Mouse (Mus musculus) midbrain, embryonic 10.5 days (tissue): Measurements from ENCODE around the gene Tmem88b. TPM values are rescaled to one million over a fixed set of nuclear protein-coding genes. Genes with fewer than 3 reads are reported as not detected.
"Not testable (repeated sequence)": the region's sequence is repeated elsewhere in the genome, so short reads cannot be mapped to it uniquely, and the experiment has no call there.

ENCODE experiments used
- DNase-seq: peaks from one replicate; pipeline ENCODE4 v3.0.0-alpha.2; 2017; ENCODE audit warnings: low spot score
- H3K27ac ChIP-seq: fragments of 300-500 bp; sonication (generic); replicated peaks from 2 replicates; pipeline ENCODE4 v1.5.1; 2016; ENCODE audit warnings: mild to moderate bottlenecking
- H3K27me3 ChIP-seq: fragments of 300-500 bp; sonication (generic); 2 replicates; pipeline ENCODE4 v1.6.1; 2016; ENCODE audit warnings: low read depth, mild to moderate bottlenecking; ENCODE audit not compliant: poor library complexity, severe bottlenecking
- H3K36me3 ChIP-seq: fragments of 300-500 bp; sonication (generic); 2 replicates; pipeline ENCODE4 v1.6.1; 2016; ENCODE audit warnings: mild to moderate bottlenecking, moderate library complexity
- H3K4me1 ChIP-seq: fragments of 300-500 bp; sonication (generic); 2 replicates; pipeline ENCODE4 v1.6.1; 2016
- H3K4me3 ChIP-seq: fragments of 300-500 bp; sonication (generic); 2 replicates; pipeline ENCODE4 v1.5.1; 2016; ENCODE audit warnings: mild to moderate bottlenecking, moderate library complexity
- H3K9me3 ChIP-seq: fragments of 300-500 bp; sonication (generic); replicated peaks from 2 replicates; pipeline ENCODE4 v1.6.1; 2016; ENCODE audit warnings: mild to moderate bottlenecking
- WGBS: fragments of 180-500 bp; shearing (Covaris S2); methylation state at CpG from one replicate; pipeline ENCODE4 v1.1.7; 2016; 5-methylcytosine and 5-hydroxymethylcytosine counted together
- polyA plus RNA-seq: library from polyadenylated mRNA; unstranded; fragments of >200 nt; fragmentation: Nextera tagmentation; extraction: Ambion mirVana; gene quantifications from 2 replicates; pipeline ENCODE4 v1.2.1, GENCODE M21; 2016

Tmem88b gene
- polyA plus RNA-seq, 1 experiment from 2014 or later = 0.31 TPM

DNA sequence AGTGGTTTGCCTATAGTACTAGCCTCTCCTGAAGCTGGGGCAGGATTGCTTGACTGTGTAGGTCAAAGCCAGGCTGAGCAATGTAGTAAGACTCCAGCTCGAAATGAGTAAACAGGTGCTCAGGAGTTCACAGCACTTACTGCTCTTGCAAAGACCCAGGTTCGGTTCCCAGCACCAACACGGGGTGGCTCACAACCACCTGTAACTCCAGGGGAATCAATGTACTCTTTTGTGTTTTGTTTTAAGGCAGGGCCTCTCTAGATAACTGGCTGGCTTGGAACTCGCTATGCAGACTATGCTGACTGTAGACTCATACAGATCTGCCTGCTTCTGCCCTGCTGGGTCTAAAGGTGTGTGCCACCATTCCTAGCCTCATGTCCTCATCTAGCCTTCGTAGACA lies 43.0 kb downstream of the Tmem88b start:
- Histone ChIP-seq H3K4me1 (peaks cover 9% of the 10 kb centered on the region), H3K27ac (no peak overlapping the region), H3K27me3 (no peaks in the 10 kb centered on the region), H3K4me3 (no peak overlapping the region), H3K36me3 (peaks cover 87% of the 10 kb centered on the region), H3K9me3 (no peaks in the 10 kb centered on the region)
- no peak for DNase-seq
- WGBS = 96% methylated on average over 5 of the region's 5 CpGs

DNA sequence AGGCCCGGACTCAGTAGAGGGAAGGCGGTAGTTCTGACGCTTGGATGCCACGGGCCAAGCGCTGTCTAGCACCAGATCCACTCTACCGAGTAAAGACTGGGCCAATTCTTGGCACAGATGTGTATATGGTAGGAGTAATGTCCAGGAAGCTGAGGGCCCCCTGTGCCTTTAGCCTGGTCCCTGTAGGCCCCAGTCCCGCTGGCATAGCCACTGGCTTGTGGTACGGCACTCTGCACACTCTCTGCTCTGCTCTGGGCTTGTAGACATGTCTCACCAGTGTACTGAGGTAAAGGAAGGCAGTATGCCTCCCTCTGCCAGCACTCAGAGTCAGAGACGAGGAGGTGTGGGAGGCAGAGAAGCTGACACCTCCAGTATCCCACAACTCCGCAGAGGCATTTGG lies 45.0 kb downstream of the Tmem88b start:
- H3K4me1 ChIP-seq = peaks cover 26% of the 10 kb centered on the region
- H3K27ac ChIP-seq, H3K27me3 ChIP-seq, DNase-seq, H3K9me3 ChIP-seq, H3K4me3 ChIP-seq: not testable (repeated sequence)
- 94% methylated on average over 10 of the region's 10 CpGs for WGBS
- peaks cover 76% of the 10 kb centered on the region for H3K36me3 ChIP-seq

- peaks cover 70% of the 10 kb centered on the region for H3K36me3 ChIP-seq
- peak overlapping the region; percentile 21; the same call in 1 of the 2 replicates for H3K4me3 ChIP-seq
- no peaks in the 10 kb centered on the region for H3K27me3 ChIP-seq
- H3K9me3 ChIP-seq = no peaks in the 10 kb centered on the region
- WGBS = 85% methylated on average over 37 of the region's 37 CpGs
- peaks cover 30% of the 10 kb centered on the region for H3K4me1 ChIP-seq
- no peak for DNase-seq
- no peak overlapping the region for H3K27ac ChIP-seq
Observed at GRCm38 (mm10) chr4:155739741-155740636, 45.7 kb downstream of the Tmem88b start.

DNA sequence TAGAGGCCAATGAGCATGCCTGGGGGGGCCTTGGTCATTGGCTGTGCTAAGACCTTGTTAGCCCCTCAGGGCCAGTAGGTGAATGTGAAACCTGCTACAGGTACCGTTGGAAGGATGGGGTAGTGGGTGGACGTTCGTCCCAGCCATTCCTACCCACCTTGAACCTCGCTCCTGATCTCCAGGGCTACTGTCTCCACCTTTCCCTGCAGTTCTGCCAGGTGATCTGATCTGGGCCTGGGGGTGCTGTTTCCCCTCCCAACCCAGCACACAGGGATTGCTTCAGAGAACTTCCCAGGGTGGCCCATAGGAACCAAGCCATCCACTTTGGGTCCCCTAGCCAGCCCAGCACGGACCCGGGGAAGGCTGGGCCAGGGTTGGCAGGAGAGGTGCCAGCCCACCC lies 46.5 kb downstream of the Tmem88b start:
- whole genome bisulfite sequencing = 83% methylated on average over 6 of the region's 6 CpGs
- no peaks in the 10 kb centered on the region for H3K9me3 ChIP-seq
- H3K27me3 ChIP-seq = no peaks in the 10 kb centered on the region
- H3K36me3 ChIP-seq = peaks cover 61% of the 10 kb centered on the region
- peaks cover 34% of the 10 kb centered on the region for H3K4me1 ChIP-seq
- H3K27ac ChIP-seq = no peak overlapping the region
- DNase-seq = no peak
- H3K4me3 ChIP-seq = peak overlapping the region; percentile 21; the same call in 1 of the 2 replicates

DNA sequence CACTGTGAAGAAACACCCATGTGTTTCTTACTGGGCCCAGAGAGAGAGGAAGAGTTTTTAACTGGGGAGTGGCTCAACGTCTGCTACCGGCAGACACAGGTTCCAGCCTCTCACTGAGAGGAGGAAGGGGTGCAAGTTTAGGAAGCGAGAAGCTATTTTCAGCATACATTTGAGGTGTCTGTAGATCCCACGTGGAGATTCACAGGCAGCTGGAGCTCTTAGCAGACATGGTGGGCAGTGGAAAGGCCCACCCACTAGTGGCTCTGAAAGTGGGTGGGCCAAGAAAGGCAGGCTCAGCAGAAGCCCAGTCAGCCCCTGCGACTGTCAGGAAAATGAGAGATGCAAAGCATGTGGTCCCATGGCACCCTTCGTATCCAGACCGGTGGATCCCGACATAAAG lies 47.4 kb downstream of the Tmem88b start:
- DNase-seq = no peak
- H3K4me1 ChIP-seq = peaks cover 43% of the 10 kb centered on the region
- no peak overlapping the region for H3K4me3 ChIP-seq
- peaks cover 55% of the 10 kb centered on the region for H3K36me3 ChIP-seq
- no peaks in the 10 kb centered on the region for H3K9me3 ChIP-seq
- no peak overlapping the region for H3K27ac ChIP-seq
- H3K27me3 ChIP-seq = no peaks in the 10 kb centered on the region
- 65% methylated on average over 8 of the region's 8 CpGs for WGBS

- Histone ChIP-seq H3K4me3 (peak overlapping the region; percentile 85), H3K4me1 (peaks cover 44% of the 10 kb centered on the region), H3K36me3 (peaks cover 55% of the 10 kb centered on the region), H3K27ac (no peak overlapping the region), H3K9me3 (no peaks in the 10 kb centered on the region), H3K27me3 (no peaks in the 10 kb centered on the region)
- DNase-seq = no peak
- WGBS = 94% methylated on average over 5 of the region's 5 CpGs
Observed at GRCm38 (mm10) chr4:155736421-155736820, 49.3 kb downstream of the Tmem88b start.

GRCm38 (mm10) chr4:155735788-155736187 lies 49.9 kb downstream of the Tmem88b start:
- Histone ChIP-seq H3K4me3 (peak overlapping the region; percentile 85), H3K4me1 (peaks cover 44% of the 10 kb centered on the region), H3K27ac (peak overlapping the region; percentile 92), H3K27me3 (no peaks in the 10 kb centered on the region), H3K9me3 (no peaks in the 10 kb centered on the region), H3K36me3 (peaks cover 55% of the 10 kb centered on the region)
- 79% methylated on average over 5 of the region's 5 CpGs for WGBS
- DNase-seq = no peak

DNA sequence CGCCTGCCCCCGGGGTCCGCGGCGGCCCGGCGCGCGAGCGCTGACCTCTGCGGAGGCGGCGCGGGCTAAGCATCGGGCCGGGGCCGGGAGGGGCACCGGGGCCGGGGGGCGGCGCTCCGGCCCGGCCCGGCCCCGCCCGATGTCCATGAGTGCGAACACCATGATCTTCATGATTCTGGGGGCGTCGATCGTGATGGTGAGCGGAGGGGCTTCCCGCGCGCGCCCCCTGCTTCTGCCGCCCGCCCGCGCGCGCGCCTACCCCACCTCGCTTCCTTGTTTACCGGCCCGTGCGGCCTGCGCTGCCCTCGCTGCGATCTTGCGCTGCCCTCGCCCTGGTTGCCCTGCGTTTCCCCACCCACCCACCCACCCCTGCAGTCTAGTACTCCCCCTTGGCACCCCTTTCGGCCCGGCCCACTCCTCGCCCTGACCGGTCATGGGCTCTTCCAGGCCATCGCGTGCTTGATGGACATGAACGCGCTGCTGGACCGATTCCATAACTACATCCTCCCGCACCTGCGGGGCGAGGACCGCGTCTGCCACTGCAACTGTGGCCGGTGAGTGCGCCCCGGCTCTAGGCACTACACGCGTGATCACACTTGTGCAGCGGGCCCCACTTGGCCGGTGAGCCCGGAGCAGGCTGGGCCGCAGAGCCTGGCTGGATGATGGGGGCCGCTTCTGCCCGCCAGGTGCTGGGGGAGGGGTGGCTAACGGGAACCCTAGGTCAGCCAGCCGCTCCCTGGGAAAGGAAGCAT lies 50.5 kb downstream of the Tmem88b start:
- Histone ChIP-seq H3K9me3 (no peaks in the 10 kb centered on the region), H3K27ac (peak overlapping the region; percentile 92), H3K4me3 (peak overlapping the region; percentile 85), H3K27me3 (no peaks in the 10 kb centered on the region), H3K36me3 (peaks cover 54% of the 10 kb centered on the region), H3K4me1 (peaks cover 44% of the 10 kb centered on the region)
- peak; percentile 56 for DNase-seq
- WGBS = under 1% methylated on average over 71 of the region's 79 CpGs

- Histone ChIP-seq H3K27ac (peak within 1 kb of the TSS; percentile 92), H3K9me3 (no peaks in the 10 kb centered on the region), H3K36me3 (peaks cover 50% of the 10 kb centered on the region), H3K27me3 (no peaks in the 10 kb centered on the region), H3K4me1 (peaks cover 44% of the 10 kb centered on the region), H3K4me3 (peak within 1 kb of the TSS; percentile 85)
- peak; percentile 90 for DNase-seq
- under 1% methylated on average over 34 of the region's 35 CpGs for WGBS
Observed at GRCm38 (mm10) chr4:155734350-155734941, 51.2 kb downstream of the Tmem88b start, which contains the start of gene Tmem240. Tmem240 (plus strand) TSS chr4:155734800.

- 89% methylated on average over 10 of the region's 10 CpGs for WGBS
Observed at GRCm38 (mm10) chr4:155733267-155733666, 52.4 kb downstream of the Tmem88b start.

More at GRCm38 (mm10) chr4:155733267-155733666, 52.4 kb downstream of the Tmem88b start:
- no peaks in the 10 kb centered on the region for H3K9me3 ChIP-seq
- no peak overlapping the region for H3K27ac ChIP-seq
- no peak for DNase-seq
- H3K4me1 ChIP-seq = peaks cover 41% of the 10 kb centered on the region
- peaks cover 53% of the 10 kb centered on the region for H3K36me3 ChIP-seq
- H3K27me3 ChIP-seq = no peaks in the 10 kb centered on the region
- H3K4me3 ChIP-seq = no peak overlapping the region
